Mouse (Mus musculus): ENCODE data around the gene Btbd3.

GRCm38 (mm10) chr2:138384762-138385161, 128.4 kb downstream of the Btbd3 start:
- TF ChIP-seq EP300 (IDR thresholded peaks at IDR 0.05; ENCODE audit: low read depth): no peak
- TF ChIP-seq CTCF (IDR thresholded peaks at IDR 0.05; ENCODE audit: low read depth): no peak
